Mouse (Mus musculus): ENCODE results near the gene Rad23b.
"Not testable (repeated sequence)": the region's sequence is repeated elsewhere in the genome, so short reads cannot be mapped to it uniquely, and the experiment has no call there.

Rad23b gene

DNA sequence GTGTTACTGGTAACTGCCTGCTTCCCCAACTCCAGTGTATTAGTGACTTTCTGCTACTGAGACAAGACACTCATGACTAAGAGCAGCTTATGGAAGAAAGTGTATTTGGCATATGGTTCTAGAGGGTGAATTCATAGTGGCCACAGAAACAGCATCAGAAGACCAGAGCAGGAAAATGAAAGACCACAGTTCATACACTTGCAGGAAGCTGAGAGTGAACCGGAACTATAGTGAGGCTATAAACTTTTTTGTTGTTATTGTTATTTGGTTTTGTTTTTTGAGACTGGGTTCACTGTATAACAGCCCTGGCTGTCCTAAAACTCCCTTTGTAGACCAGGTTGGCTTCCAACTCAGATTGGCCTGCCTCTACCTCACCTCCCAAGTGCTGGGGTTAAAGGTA lies 6.0 kb downstream of the Rad23b start:
- DNase-seq = no peak

DNA sequence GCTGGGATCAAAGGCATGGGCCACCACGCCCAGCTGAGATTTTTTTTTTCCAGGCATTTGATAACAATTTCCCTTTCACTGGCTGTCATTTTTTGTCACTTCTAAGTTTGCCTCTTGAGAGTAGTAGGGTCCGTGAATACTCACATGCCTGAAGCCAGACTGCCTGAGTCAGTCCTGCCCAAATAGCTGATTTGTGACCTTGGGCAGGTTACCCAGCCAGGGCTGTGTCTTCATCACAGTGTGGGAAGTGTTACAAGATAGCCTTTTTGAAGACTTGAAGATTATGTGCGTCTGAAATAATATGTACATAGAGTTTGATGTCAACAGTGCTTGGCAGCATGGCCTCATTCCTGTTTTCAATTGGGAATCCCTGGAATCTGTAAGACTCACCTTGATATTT lies 6.9 kb downstream of the Rad23b start:
- DNase-seq = no peak

DNA sequence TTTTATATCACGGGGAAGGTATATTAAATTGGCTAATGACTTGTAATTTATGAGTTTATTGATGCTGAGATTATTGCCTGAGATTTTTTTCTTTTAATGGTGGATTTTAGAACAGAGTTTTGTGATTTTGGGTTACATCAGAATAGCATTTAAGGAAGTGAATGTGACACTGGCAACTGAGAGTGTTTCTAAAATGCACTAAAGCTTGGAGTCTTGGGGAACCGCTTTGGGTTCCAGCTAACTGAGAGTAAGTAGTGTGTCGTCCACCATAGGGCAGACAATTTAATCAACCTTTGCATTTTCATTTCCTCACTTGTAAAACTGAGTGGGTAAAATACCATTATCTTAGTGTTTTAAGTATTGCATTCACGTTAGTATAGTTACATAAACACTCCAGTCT lies 14.0 kb downstream of the Rad23b start:
- no peak for DNase-seq

DNA sequence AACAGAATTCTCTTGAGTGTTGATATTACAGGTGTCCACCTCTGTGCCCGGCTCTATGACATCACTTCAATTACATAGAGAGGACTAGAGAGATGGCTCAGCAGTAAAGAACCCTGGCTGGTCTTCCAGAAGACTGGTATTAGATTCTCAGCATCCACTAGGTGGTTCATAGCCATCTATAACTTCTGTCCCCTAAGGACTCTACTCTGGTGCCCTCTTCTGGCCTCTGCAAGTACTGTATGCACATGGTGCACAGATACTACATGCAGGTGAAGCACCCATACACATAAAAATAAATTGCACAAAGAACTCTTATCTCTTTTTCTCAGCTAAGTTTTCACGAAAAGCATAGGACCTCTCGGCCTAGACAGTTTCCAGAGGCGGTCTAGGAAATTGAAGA lies 14.5 kb downstream of the Rad23b start:
- DNase-seq = no peak

DNA sequence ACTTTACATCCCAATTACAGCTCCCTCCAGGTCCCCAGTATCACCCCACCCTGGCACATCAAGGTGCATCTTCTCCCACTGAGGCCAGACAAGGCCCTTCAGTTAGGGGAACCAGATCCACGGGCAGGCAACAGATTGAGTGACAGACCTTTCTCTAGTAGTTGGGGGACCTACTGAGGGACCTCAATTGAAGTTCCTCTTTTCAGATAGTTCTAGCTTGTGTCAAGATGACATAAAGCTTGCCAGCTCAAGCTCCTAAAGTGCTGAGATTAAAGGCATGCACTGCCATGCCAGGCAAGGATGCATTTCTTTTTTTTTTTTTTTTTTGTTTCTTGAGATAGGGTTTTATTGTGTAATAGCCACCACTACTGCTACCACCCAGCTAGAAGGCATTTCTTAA lies 16.2 kb downstream of the Rad23b start:
- no peak for DNase-seq

DNA sequence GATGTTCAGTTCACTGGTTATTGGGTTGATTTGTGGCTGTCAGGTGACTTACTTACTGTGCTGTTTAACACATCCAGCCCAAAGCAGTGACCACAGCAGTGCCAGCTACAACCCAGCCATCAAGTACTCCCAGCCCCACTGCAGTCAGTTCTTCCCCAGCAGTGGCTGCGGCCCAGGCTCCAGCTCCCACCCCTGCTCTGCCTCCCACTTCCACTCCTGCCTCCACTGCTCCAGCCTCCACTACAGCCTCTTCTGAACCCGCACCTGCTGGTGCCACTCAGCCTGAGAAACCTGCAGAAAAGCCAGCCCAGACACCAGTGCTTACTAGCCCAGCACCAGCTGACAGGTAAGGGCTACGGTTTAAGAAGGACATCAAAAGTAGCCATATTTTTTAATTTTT lies 20.3 kb downstream of the Rad23b start:
- no peak for DNase-seq

DNA sequence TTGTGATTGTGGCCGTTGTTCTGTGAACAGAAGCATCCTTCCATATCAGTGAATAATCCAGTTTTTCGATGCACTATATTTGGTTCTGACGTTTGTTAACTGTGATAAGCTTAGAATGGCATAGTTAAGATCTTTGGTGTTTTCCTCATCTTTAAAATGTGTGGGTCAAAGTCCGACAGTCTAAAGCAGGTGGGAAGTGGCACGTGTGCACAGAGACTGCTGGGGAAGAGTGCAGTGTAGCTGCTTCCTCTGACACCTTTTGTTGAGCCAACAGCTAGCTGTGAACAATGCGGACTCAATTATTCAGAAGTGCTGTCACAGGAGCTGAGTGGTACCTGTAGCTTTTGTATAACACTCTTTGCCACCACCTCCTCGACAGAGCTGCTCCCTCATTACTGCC lies 21.5 kb downstream of the Rad23b start:
- no peak for DNase-seq

DNA sequence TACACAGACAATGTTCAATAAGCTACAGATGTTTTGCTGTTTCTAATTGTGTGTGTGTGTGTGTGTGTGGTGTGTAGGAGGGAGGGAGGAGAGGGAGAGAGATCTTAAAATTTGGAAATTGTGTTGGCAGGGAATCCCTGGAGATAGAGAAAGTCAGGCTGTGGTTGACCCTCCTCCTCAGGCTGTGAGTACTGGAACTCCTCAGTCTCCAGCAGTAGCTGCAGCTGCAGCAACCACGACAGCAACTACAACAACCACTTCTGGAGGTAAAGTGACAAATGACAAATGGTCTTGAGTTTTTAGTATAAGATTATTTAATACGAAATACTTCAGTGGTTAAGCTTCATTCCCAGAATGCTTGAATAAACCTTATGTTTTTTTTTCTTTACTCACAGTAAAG lies 32.5 kb downstream of the Rad23b start:
- DNase-seq = no peak

DNA sequence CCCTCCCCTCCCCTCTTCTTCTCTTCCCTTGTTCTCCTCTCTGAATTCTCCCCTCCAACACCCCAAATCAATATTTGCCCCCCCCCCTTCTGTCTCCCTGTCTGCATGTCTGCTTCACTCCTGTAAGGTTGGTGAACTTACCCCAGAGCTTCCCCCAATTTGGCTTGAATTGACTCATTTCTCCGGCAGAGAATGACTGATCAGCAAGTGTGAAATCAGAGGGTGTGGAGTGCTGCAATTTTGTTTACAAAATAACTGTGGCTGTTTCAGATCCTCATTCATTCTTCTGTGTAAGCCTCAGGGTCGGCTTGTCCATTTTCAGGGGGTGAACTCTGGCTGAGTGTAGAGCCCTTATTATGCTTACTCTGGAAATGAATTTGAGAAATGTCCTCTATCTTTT lies 36.9 kb downstream of the Rad23b start:
- DNase-seq = no peak

DNA sequence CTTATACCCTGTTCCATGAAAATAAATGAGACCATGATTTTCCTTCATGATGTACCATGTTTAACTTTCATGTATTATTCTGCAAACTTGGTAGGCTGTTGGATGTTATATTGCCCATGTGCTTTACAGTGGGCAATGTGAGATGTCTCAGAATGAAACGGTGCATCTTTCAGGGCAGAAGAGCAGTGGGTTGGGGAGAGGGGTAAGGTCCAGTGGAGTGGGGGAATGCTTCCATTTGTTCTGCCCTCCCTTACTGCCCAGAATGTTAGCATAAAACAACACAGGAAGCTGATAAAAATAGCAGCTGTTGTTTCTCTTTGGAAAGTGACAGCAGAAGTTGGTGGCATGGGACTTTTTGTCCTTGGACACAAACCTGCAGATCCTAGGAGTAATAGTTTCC lies 41.6 kb downstream of the Rad23b start:
- no peak for DNase-seq

DNA sequence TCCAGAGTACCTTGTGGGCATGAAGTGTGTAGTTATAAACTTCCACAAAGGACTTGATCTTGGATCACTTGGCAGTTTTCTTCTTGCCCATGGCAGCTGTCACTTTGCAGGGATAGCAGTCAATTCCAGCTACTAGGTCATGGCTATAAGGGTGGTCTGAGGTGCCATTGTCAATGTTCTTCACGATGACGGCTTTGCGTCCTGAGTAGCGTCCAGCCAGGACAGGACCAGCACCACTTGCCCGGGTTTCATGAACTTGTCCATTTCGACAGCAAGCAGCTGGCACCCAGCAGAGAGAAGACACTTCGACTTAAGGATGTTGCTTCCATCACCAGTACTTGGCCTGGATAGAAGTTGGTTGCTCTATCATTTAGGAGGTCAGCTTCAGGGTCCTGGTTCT lies 42.6 kb downstream of the Rad23b start:
- no peak for DNase-seq

DNA sequence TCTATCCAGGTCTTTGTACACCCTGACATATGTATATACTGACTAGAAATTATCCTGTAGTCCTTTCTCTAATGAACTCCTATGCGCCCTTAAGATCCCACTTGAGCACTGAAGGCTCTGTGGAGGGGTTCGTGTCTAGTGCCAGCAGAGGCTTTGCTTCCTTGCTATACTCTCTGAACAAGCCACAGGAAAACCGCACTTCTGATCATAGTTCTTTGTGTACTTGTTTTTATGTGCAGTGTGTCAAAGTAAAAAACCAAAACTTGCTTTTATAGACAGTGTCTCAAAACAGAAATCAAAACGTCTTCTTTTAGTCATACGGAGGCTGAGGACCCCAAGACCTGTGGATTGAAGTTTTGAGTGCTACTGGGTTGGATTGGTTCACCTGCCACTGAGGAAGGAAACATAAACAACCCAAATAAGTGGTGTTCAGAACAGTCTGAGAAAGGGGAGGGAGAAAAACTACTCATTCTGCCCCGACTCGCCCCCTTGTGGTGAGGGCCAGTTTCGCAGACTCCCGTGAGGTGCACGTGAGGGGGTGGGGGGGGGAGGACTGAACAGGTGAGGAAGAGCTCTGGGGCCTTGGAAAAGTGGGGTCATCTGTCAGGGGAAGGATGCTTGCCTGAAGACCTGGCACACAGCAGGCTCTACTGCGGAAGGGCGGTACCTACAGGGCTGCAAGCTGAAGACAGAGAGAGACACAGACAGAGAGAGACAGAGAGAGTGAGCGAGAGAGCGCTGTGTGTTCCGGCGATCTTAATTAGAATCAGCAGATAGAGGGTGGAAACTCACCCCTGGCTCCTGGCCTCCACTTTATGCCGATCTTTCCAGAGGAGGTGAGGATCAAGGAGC lies 48.3 kb downstream of the Rad23b start:
- DNase-seq = no peak

DNA sequence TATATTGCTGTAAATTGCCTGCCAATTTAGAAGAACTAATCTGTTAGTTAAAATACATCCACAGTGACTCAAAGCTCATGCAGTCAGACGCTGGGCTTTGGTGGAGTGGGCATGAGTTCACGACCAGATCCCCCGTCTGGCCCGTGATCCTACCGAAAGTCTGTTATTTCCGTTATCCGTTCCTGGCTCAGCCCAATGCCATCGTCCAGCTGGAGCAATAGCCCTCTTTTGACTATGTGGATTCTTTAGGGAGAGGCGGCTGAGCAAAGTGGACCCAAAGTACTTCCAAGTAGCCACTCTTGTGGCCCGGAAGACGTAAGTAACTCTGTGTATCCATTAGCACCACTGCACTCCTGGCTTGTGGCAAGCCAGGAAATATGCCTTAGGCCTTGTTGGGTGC lies 49.1 kb downstream of the Rad23b start:
- no peak for DNase-seq

DNA sequence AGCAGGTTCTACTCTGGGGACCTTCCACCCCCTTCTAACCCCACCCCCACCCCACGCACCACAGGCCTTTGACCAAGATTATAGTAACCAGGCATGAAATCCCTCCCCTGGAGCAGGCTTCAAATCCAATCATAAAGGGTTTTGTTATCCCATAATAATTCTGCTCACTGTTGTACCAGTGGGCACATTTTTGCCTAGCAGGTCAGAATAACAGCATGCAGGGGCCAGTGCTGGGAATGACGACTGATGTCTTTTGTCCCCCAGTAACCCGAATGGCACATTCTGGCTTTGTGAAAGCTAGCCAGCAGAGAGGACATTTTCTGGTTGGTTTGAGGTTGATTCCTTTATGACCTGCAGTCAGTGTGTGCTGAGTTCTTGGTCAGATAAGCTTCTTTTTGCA lies 55.5 kb downstream of the Rad23b start:
- no peak for DNase-seq

DNA sequence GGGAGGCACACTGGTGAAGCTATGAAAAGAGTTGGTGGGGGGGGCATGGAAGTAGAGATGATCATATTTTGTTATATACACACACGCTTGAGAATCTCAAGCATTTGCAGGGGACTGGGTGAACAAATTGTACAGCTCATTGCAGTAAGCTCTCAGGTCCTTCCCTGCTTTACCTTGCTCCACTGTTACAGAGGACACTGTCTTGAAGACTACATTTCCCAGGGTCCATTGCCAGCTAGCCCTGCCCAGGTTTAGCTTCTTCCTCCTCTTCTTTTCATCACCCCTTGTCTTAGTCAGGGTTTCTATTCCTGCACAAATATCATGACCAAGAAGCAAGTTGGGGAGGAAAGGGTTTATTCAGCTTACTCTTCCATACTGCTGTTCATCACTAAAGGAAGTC lies 56.7 kb downstream of the Rad23b start:
- no peak for DNase-seq

DNA sequence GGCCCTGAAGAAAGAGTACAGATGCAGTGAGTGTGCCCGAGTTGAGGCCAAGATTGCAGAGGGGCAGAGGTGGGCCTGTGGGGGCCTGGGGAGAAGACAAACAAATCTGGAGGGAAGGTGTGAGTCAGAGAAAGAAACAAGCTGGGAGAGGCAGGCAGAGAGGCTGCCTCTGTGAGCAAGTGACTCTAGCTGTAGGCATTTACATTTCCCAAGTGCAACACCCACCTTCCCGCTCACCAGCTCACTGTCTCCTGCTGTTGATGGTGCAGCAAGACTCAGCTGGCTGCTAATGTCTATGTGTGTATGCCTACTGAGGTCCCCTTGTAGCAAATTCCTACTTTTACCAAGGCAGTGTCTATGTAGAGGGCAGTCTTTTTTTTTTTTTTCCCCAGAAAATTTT lies 58.2 kb downstream of the Rad23b start:
- no peak for DNase-seq

DNA sequence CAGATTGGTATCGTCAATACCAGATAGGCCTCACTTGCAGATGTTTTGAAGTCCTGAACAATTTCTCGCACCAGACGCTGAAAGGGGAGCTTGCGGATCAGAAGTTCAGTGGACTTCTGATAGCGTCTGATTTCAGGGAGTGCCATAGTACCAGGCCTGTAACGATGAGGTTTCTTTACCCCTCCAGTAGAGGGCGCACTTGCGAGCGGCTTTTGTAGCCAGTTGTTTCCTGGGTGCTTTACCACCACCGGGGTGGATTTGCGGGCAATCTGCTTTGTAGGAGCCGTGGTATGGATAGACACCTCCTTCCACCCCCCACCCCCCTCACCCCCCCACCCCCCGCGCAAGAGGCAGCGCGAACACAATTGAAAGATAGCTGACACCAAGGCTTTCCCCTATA lies 59.2 kb downstream of the Rad23b start:
- DNase-seq = no peak

DNA sequence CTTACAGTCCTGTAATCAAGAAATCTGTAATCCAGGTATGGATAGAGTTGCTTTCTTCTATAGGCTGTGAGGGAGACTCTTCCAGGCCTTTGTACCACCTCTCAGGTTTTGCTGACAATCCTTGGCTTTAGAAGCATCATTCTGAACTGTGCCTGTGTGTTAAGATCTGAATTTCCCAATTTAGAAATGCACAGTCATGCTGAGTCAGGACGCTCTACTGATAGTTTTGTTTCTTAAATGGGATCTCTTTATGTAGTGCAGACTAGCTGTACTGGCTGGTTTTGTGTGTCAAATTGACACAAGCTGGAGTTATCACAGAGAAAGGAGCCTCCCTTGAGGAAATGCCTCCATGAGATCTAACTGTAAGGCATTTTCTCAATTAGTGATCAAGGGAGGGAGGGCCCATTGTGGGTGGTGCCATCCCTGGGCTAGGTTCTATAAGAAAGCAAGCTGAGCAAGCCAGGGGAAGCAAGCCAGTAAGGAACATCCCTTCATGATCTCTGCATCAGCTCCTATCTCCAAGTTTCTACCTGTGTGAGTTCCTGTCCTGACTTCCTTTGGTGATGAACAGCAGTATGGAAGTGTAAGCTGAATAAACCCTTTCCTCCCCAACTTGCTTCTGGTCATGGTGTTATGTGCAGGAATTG lies 59.9 kb downstream of the Rad23b start:
- DNase-seq = not testable (repeated sequence)

DNA sequence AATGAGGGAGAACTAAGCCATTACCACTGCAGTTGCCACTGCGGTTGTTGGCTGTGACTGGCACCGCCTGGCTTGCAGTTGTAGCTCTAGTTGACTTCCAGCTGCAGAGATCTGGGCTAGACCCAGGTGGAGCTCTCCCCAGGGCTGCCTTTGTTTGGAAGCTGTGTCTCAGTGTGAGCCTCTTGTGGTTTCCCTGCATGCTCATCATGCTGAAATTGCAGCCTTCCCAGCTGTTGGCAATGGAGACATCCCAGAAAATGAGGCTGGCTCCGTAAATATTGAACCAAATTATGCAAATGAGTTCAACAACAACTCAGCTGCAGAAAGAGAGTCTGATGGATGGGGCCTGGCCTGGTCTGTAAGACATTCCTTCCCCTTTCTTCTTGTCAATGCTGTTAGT lies 66.0 kb downstream of the Rad23b start:
- no peak for DNase-seq

DNA sequence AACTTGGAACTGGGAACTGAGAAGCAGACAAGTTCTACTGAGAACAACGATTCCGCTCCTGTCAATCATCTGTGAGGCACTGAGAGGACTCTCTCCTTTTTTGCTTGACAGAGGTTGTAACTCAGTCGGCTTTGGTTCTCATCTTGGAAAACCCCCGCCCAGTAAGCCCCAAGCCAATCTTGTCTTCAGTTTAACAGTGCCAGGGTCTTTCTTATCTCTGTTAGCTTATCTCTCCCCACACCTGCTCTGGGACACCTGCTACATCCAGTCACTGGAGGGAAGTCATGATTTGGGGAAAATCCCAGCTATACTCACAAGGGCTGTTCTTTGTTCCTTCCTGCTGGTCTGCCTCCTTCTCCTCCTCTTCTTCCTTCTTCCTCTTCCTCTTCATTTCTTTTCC lies 76.4 kb downstream of the Rad23b start:
- DNase-seq = no peak

Data from cerebellum, adult 9-11 months (tissue).